Mouse (Mus musculus) right cerebral cortex, postnatal 4 days (tissue): Measurements from ENCODE around the gene Olfr132.
"Not testable (repeated sequence)": the region's sequence is repeated elsewhere in the genome, so short reads cannot be mapped to it uniquely, and the experiment has no call there.

Experiments used
- DNase-seq: peaks from one replicate; pipeline ENCODE4 v3.0.0-alpha.2; 2022

Gene Olfr132

GRCm38 (mm10) chr17:38134426-38134825 is at the start of gene Olfr132:
Gene Olfr132, minus strand, starts transcription at chr17:38134526.
- no peak for DNase-seq

- DNase-seq: no peak
These were observed 36.8 kb upstream of the Olfr132 start, which contains the start of gene Olfr134 for GRCm38 (mm10) chr17:38171088-38171487. Gene Olfr134, plus strand, starts transcription at chr17:38171388.

- no peak for DNase-seq
These were observed 10.7 kb upstream of the Olfr132 start, which contains the start of gene Olfr133 for GRCm38 (mm10) chr17:38144981-38145380. Gene Olfr133, plus strand, starts transcription at chr17:38145281.

GRCm38 (mm10) chr17:38125371-38125770 is 9.0 kb downstream of the Olfr132 start:
- DNase-seq: not testable (repeated sequence)

- not testable (repeated sequence) for DNase-seq
These were observed 10.1 kb downstream of the Olfr132 start for GRCm38 (mm10) chr17:38124199-38124598.

GRCm38 (mm10) chr17:38088593-38088992 is 45.7 kb downstream of the Olfr132 start, which contains the start of gene Olfr131:
Gene Olfr131, minus strand, starts transcription at chr17:38088693.
- no peak for DNase-seq

GRCm38 (mm10) chr17:38082364-38082763 is 52.0 kb downstream of the Olfr132 start:
- no peak for DNase-seq
